Mouse (Mus musculus): Measurements from ENCODE around the gene Fgd6. TPM values are rescaled to one million over a fixed set of nuclear protein-coding genes. Genes with fewer than 3 reads are reported as not detected.

The Fgd6 gene
- polyA plus RNA-seq, 1 experiment: 2.3 TPM

- no peaks in the 10 kb centered on the region for H3K36me3 ChIP-seq (ENCODE audit: control insufficient read depth, insufficient read depth, low read length)
- H3K4me3 ChIP-seq (ENCODE audit: insufficient read depth, low read depth, low read length): no peak overlapping the region
- H3K4me1 ChIP-seq (ENCODE audit: control insufficient read depth, insufficient read depth, low read length): no peaks in the 10 kb centered on the region
- 79% methylated on average over 6 of the region's 6 CpGs for WGBS
- no peaks in the 10 kb centered on the region for H3K27me3 ChIP-seq (replicated peaks; ENCODE audit: control insufficient read depth, insufficient read depth, low read length)
- TF ChIP-seq POLR2A (IDR thresholded peaks at IDR 0.05; ENCODE audit: low read depth, low read length): no peak
- TF ChIP-seq CTCF (conservative IDR thresholded peaks at IDR 0.05; ENCODE audit: insufficient read depth, insufficient read length, low read depth, low read length): no peak
- H3K27ac ChIP-seq (ENCODE audit: insufficient read depth, low read depth, low read length): no peak overlapping the region
- no peak for DNase-seq
These were observed 20.7 kb downstream of the Fgd6 start for GRCm38 (mm10) chr10:94056487-94056886.

- 87% methylated on average over 8 of the region's 8 CpGs for WGBS
- no peak for DNase-seq
- Histone ChIP-seq H3K36me3 (ENCODE audit: control insufficient read depth, insufficient read depth, low read length) (no peaks in the 10 kb centered on the region), H3K4me3 (ENCODE audit: insufficient read depth, low read depth, low read length) (no peak overlapping the region), H3K27ac (ENCODE audit: insufficient read depth, low read depth, low read length) (no peak overlapping the region), H3K4me1 (ENCODE audit: control insufficient read depth, insufficient read depth, low read length) (no peaks in the 10 kb centered on the region), H3K27me3 (replicated peaks; ENCODE audit: control insufficient read depth, insufficient read depth, low read length) (no peaks in the 10 kb centered on the region)
- no peak for TF ChIP-seq POLR2A (IDR thresholded peaks at IDR 0.05; ENCODE audit: low read depth, low read length)
- no peak for TF ChIP-seq CTCF (conservative IDR thresholded peaks at IDR 0.05; ENCODE audit: insufficient read depth, insufficient read length, low read depth, low read length)
These were observed 23.8 kb downstream of the Fgd6 start for GRCm38 (mm10) chr10:94059618-94060055.

- TF ChIP-seq CTCF (conservative IDR thresholded peaks at IDR 0.05; ENCODE audit: insufficient read depth, insufficient read length, low read depth, low read length): no peak
- TF ChIP-seq POLR2A (IDR thresholded peaks at IDR 0.05; ENCODE audit: low read depth, low read length): no peak
- H3K4me3 ChIP-seq (ENCODE audit: insufficient read depth, low read depth, low read length): no peak overlapping the region
- H3K36me3 ChIP-seq (ENCODE audit: control insufficient read depth, insufficient read depth, low read length): no peaks in the 10 kb centered on the region
- H3K27me3 ChIP-seq (replicated peaks; ENCODE audit: control insufficient read depth, insufficient read depth, low read length): no peaks in the 10 kb centered on the region
- no peaks in the 10 kb centered on the region for H3K4me1 ChIP-seq (ENCODE audit: control insufficient read depth, insufficient read depth, low read length)
- WGBS: 50% methylated on average over 8 of the region's 8 CpGs
- H3K27ac ChIP-seq (ENCODE audit: insufficient read depth, low read depth, low read length): no peak overlapping the region
- no peak for DNase-seq
These were observed 24.4 kb downstream of the Fgd6 start for GRCm38 (mm10) chr10:94060190-94060589.

- no peak for TF ChIP-seq POLR2A (IDR thresholded peaks at IDR 0.05; ENCODE audit: low read depth, low read length)
- no peak for TF ChIP-seq CTCF (conservative IDR thresholded peaks at IDR 0.05; ENCODE audit: insufficient read depth, insufficient read length, low read depth, low read length)
- Histone ChIP-seq H3K36me3 (ENCODE audit: control insufficient read depth, insufficient read depth, low read length) (no peaks in the 10 kb centered on the region), H3K27ac (ENCODE audit: insufficient read depth, low read depth, low read length) (no peak overlapping the region), H3K4me3 (ENCODE audit: insufficient read depth, low read depth, low read length) (no peak overlapping the region), H3K27me3 (replicated peaks; ENCODE audit: control insufficient read depth, insufficient read depth, low read length) (no peaks in the 10 kb centered on the region), H3K4me1 (ENCODE audit: control insufficient read depth, insufficient read depth, low read length) (no peaks in the 10 kb centered on the region; the same call in 1 of the 2 replicates)
- DNase-seq: no peak
- WGBS: 75% methylated on average over 5 of the region's 5 CpGs
These were observed 26.6 kb downstream of the Fgd6 start for GRCm38 (mm10) chr10:94062357-94062756.

GRCm38 (mm10) chr10:94066896-94067295 lies 31.1 kb downstream of the Fgd6 start:
- H3K27ac ChIP-seq (ENCODE audit: insufficient read depth, low read depth, low read length): no peak overlapping the region
- 72% methylated on average over 3 of the region's 3 CpGs for WGBS
- no peak overlapping the region for H3K4me3 ChIP-seq (ENCODE audit: insufficient read depth, low read depth, low read length)
- no peak for TF ChIP-seq POLR2A (IDR thresholded peaks at IDR 0.05; ENCODE audit: low read depth, low read length)
- no peak for TF ChIP-seq CTCF (conservative IDR thresholded peaks at IDR 0.05; ENCODE audit: insufficient read depth, insufficient read length, low read depth, low read length)
- H3K4me1 ChIP-seq (ENCODE audit: control insufficient read depth, insufficient read depth, low read length): no peaks in the 10 kb centered on the region; the same call in 1 of the 2 replicates
- H3K36me3 ChIP-seq (ENCODE audit: control insufficient read depth, insufficient read depth, low read length): no peaks in the 10 kb centered on the region
- DNase-seq: no peak
- H3K27me3 ChIP-seq (replicated peaks; ENCODE audit: control insufficient read depth, insufficient read depth, low read length): no peaks in the 10 kb centered on the region

GRCm38 (mm10) chr10:94068701-94069100 lies 32.9 kb downstream of the Fgd6 start:
- H3K4me3 ChIP-seq (ENCODE audit: insufficient read depth, low read depth, low read length): no peak overlapping the region
- H3K27me3 ChIP-seq (replicated peaks; ENCODE audit: control insufficient read depth, insufficient read depth, low read length): no peaks in the 10 kb centered on the region
- H3K36me3 ChIP-seq (ENCODE audit: control insufficient read depth, insufficient read depth, low read length): no peaks in the 10 kb centered on the region
- no peaks in the 10 kb centered on the region; the same call in 1 of the 2 replicates for H3K4me1 ChIP-seq (ENCODE audit: control insufficient read depth, insufficient read depth, low read length)
- TF ChIP-seq CTCF (conservative IDR thresholded peaks at IDR 0.05; ENCODE audit: insufficient read depth, insufficient read length, low read depth, low read length) (no peak), POLR2A (IDR thresholded peaks at IDR 0.05; ENCODE audit: low read depth, low read length) (no peak)
- WGBS: 55% methylated on average over 5 of the region's 5 CpGs
- peak; percentile 37 for DNase-seq
- no peak overlapping the region for H3K27ac ChIP-seq (ENCODE audit: insufficient read depth, low read depth, low read length)

GRCm38 (mm10) chr10:94071641-94072040 lies 35.8 kb downstream of the Fgd6 start:
- 76% methylated on average over 7 of the region's 7 CpGs for WGBS
- no peak for TF ChIP-seq CTCF (conservative IDR thresholded peaks at IDR 0.05; ENCODE audit: insufficient read depth, insufficient read length, low read depth, low read length)
- no peak for TF ChIP-seq POLR2A (IDR thresholded peaks at IDR 0.05; ENCODE audit: low read depth, low read length)
- no peak overlapping the region for H3K4me3 ChIP-seq (ENCODE audit: insufficient read depth, low read depth, low read length)
- no peaks in the 10 kb centered on the region for H3K27me3 ChIP-seq (replicated peaks; ENCODE audit: control insufficient read depth, insufficient read depth, low read length)
- H3K36me3 ChIP-seq (ENCODE audit: control insufficient read depth, insufficient read depth, low read length): no peaks in the 10 kb centered on the region
- H3K27ac ChIP-seq (ENCODE audit: insufficient read depth, low read depth, low read length): no peak overlapping the region
- DNase-seq: no peak
- no peaks in the 10 kb centered on the region; the same call in 1 of the 2 replicates for H3K4me1 ChIP-seq (ENCODE audit: control insufficient read depth, insufficient read depth, low read length)
